Mouse (Mus musculus) activated CD4-positive, CD25-positive, alpha-beta regulatory T cell (primary cell): ENCODE results near the gene Arl6ip1. TPM values are rescaled to one million over a fixed set of nuclear protein-coding genes. Genes with fewer than 3 reads are reported as not detected.

ENCODE experiments used
- polyA plus RNA-seq, 2 experiments: library from polyadenylated mRNA; unstranded; fragments of 100-300 nt; shearing (Covaris generic); gene quantifications; one replicate each; pipeline ENCODE4 v1.2.1; 2017

Gene Arl6ip1
- polyA plus RNA-seq, result 100 to 1,000 TPM; 484 to 679 TPM

DNA sequence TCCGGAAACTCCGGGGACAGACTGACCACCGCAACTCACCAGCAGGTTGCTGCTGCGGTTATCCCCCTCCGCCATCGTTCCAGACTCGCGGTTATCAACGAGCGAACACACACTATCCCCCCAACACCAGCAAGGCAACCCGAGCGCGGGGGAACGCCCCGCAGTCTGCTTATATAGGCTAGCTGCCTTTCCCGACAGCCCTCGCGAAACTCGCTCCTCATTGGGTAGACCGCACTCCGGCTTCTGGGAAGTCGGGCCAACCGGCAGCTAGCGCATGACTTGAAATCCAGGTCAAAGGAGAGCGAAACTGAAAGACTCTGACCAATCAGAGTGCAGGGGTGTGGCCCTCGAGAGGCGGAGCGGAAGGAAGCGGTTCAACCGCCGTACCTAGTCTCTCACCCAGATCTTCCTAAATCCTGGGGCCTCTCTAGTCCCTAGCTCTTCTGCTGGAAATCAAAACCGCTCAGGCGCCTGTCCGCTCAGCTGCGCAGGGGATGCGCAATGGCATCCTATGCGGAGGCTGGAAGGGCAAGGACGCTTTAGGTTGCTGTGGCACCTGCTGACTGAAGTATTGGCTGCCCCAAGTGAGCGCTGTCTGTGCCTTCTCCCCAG, at the start of gene Arl6ip1:
TSS of gene Arl6ip1 (minus strand) at position 233 of the 612 bp plus-strand sequence.

GRCm38 (mm10) chr7:118115877-118116568, 13.4 kb downstream of the Arl6ip1 start, which contains the start of gene Rps15a:
Gene Rps15a (minus strand): TSS chr7:118116188.

Other genes with a start within 250 kb of the Arl6ip1 start
- 1,000 to 10,000 TPM in 1 of 2 experiments, 100 to 1,000 TPM in 1; 684 to 1,102 TPM for gene Rps15a, start 13.5 kb downstream of the Arl6ip1 start, polyA plus RNA-seq
- gene Smg1, start 114.0 kb upstream of the Arl6ip1 start, polyA plus RNA-seq, result 10 to 100 TPM; 31.7 to 35.8 TPM